Mouse (Mus musculus) testis, adult 2 months (tissue): Measurements from ENCODE around the gene Faap24.

ENCODE experiments used
- CTCF ChIP-seq: fragments of 200-500 bp; IDR thresholded peaks from 2 replicates; pipeline ENCODE4 v1.5.1; 2012; ENCODE audit warnings: low read depth, mild to moderate bottlenecking, inconsistent platforms, low read length, moderate library complexity; ENCODE audit not compliant: control insufficient read depth, insufficient read depth, insufficient replicate concordance
- POLR2A ChIP-seq: fragments of 200-500 bp; IDR thresholded peaks from 2 replicates; pipeline ENCODE4 v1.6.1; 2012; ENCODE audit warnings: low read depth, mild to moderate bottlenecking, inconsistent platforms, low read length, moderate library complexity; ENCODE audit not compliant: control insufficient read depth

DNA sequence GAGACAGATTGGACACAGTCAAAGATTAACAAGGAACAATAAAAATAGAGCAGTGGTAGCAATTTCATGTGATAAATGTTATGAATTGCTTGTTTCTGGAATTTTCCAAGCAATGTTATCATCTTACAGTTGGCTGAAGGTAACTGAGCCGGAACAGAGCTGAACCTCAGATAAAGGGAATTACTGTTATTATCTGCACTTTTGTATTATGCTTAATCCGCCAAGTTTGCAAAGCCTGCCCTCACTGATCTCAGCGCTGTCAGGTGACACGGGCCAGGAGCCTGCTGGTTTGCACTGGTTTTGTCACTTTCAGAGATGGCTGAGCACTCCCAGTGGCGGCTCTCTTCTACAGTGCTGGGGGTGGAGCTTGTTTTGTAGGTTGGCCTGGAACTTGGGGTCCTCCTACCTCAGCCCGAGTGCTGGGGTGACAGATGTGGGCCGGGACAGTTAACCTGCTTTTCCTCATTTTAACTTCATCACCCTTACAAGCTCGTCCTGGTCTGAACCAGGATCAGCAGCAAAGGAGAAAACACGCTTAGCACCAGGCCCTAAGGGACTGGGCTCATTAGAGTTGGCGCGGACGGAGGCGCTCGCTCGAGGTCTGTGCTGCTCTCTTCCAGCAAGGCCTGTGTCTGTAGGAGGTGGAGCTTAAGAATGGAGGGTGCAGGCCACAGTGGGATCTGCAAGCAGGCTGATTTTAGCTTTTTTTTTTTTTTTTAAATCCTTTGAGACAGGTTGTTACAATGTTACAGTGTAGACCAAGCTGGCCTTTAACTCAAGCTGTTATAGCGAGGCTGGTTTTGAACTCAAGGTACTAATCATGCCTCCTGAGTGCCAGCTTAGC is 23.3 kb downstream of the Faap24 start:
- TF ChIP-seq CTCF (no peak), POLR2A (no peak)
